Mouse (Mus musculus): ENCODE measurements around the gene Rgs14. TPM values are rescaled to one million over a fixed set of nuclear protein-coding genes. Genes with fewer than 3 reads are reported as not detected.

Gene Rgs14
- polyA plus RNA-seq, 1 experiment from 2014 or later: 0.72 TPM

DNA sequence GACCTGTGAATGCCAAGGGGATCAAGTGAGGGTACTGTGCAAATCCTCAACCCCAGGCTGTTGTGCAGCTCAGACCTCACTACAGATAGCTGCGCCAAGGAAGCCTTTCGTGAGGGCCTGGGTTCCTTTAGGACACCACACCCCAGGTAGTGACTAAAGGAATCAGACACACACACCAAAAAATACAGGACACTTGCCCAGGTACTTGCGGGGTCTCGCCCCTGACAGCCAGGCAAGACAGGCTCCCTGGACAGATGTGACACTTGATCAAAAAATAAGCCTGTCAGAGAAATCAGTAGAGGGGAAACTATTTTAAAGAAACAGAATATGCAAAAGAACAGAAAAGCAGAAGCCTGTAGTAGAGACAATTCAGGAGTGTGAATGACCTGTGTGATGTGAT lies 40.9 kb upstream of the Rgs14 start:
- Histone ChIP-seq H3K4me1 (replicated peaks; ENCODE audit: control insufficient read depth, insufficient read depth, low read length) (peaks cover 19% of the 10 kb centered on the region; the same call in 1 of the 2 replicates), H3K36me3 (replicated peaks; ENCODE audit: control insufficient read depth, insufficient read depth) (peaks cover 26% of the 10 kb centered on the region), H3K9me3 (ENCODE audit: control insufficient read depth, low read length) (no peaks in the 10 kb centered on the region), H3K9ac (peak overlapping the region; percentile 63; the same call in 1 of the 2 replicates), H3K27ac (no peak overlapping the region), H3K27me3 (ENCODE audit: control insufficient read depth, insufficient read depth, low read length) (no peaks in the 10 kb centered on the region), H3K4me2 (replicated peaks) (peak overlapping the region; percentile 91), H3K4me3 (replicated peaks; ENCODE audit: low read length) (peak overlapping the region; percentile 64)
- 68% methylated on average over 4 of the region's 4 CpGs for WGBS
- ATAC-seq (ENCODE audit: low FRiP score) (no peak), DNase-seq (ENCODE audit: low spot score) (no peak)

DNA sequence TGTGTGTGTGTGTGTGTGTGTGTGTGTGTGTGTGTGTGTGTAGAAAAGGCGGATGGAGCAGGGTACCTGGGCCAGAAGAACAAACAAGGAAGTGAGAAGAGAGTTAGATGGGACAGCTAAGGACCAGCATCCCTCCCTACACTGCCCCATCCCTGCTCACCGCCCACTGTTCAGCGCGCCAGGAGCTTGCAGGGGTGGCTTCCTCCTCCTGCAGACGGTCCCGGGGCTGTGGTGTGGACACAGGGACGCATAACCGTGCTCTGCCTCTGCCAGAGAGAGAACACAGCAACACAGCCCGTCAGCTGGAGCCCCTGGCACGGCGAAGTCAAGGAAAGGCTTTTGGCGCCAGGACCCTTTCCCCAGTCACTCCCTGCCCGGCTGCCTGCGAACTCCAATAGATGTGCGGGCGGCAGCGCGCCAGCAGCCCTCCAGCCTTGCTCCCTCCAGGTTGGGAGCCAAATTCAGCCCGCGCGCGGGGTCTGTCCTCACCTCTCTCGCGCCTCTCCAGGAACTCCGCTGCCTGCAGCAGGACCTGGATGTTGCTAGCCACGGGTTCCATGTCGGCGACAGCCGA lies 40.3 kb upstream of the Rgs14 start:
- Histone ChIP-seq H3K9ac (peak overlapping the region; percentile 63), H3K9me3 (ENCODE audit: control insufficient read depth, low read length) (no peaks in the 10 kb centered on the region), H3K4me2 (replicated peaks) (peak overlapping the region; percentile 91), H3K27me3 (ENCODE audit: control insufficient read depth, insufficient read depth, low read length) (no peaks in the 10 kb centered on the region), H3K4me3 (replicated peaks; ENCODE audit: low read length) (peak overlapping the region; percentile 64), H3K4me1 (replicated peaks; ENCODE audit: control insufficient read depth, insufficient read depth, low read length) (peaks cover 15% of the 10 kb centered on the region; the same call in 1 of the 2 replicates), H3K36me3 (replicated peaks; ENCODE audit: control insufficient read depth, insufficient read depth) (peaks cover 20% of the 10 kb centered on the region), H3K27ac (no peak overlapping the region)
- WGBS: under 1% methylated on average over 29 of the region's 29 CpGs
- peak; percentile 57 for DNase-seq (ENCODE audit: low spot score)
- ATAC-seq (ENCODE audit: low FRiP score): peak; percentile 19; the same call in 1 of the 2 replicates

DNA sequence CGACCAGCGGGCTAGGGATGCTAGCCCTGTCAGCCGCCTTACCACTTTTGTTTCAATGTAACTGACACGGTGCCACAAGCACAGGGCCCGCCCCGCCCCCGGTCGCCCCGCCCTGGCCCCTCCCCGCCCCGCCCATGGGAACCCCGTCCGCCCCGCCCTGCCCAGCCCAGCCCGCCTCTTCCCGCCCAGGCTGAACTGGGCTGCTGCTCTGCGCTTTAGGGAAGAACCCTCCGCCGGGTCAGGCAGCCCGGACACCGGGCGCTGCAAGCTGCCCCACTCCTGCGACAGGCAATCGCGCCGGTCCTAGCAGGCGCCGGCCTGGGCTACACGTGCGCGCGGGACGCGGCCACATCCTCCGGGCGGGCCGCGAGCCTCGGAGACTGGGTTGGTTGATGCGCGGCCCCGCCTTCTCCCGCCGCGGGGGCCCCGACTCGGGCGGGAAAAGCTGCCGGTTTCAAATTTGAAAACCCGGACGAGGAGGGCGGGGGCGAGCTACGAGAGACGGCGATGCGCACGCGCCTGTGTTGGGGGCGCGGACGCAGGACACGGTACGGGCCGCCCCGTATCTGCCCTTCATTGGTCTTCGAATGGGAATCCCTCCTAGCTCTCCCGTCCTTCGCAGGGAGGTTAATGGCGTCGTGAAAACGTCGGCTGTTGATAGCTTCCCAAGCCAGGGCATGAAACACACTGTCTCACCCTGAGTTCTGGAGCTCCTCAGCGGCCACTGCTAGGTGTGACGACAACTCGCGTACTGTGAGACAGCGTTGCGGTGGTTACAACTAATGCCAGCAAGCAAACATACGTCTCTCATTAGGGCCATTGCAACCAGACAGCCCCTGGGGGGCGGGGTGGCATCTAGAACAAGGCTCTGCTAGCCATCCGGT lies 39.6 kb upstream of the Rgs14 start, which contains the start of gene Mxd3:
Gene Mxd3 (minus strand): TSS at position 141 of the 884 bp plus-strand sequence.
- H3K27me3 ChIP-seq (ENCODE audit: control insufficient read depth, insufficient read depth, low read length): no peaks in the 10 kb centered on the region
- DNase-seq (ENCODE audit: low spot score): peak; percentile 82
- H3K4me3 ChIP-seq (replicated peaks; ENCODE audit: low read length): peak within 1 kb of the TSS; percentile 64
- ATAC-seq (ENCODE audit: low FRiP score): peak; percentile 80
- peaks cover 15% of the 10 kb centered on the region; the same call in 1 of the 2 replicates for H3K4me1 ChIP-seq (replicated peaks; ENCODE audit: control insufficient read depth, insufficient read depth, low read length)
- peaks cover 14% of the 10 kb centered on the region for H3K36me3 ChIP-seq (replicated peaks; ENCODE audit: control insufficient read depth, insufficient read depth)
- no peaks in the 10 kb centered on the region for H3K9me3 ChIP-seq (ENCODE audit: control insufficient read depth, low read length)
- H3K9ac ChIP-seq: peak within 1 kb of the TSS; percentile 63
- WGBS: under 1% methylated on average over 66 of the region's 82 CpGs
- peak within 1 kb of the TSS; percentile 91 for H3K4me2 ChIP-seq (replicated peaks)
- H3K27ac ChIP-seq: peak within 1 kb of the TSS; percentile 53

DNA sequence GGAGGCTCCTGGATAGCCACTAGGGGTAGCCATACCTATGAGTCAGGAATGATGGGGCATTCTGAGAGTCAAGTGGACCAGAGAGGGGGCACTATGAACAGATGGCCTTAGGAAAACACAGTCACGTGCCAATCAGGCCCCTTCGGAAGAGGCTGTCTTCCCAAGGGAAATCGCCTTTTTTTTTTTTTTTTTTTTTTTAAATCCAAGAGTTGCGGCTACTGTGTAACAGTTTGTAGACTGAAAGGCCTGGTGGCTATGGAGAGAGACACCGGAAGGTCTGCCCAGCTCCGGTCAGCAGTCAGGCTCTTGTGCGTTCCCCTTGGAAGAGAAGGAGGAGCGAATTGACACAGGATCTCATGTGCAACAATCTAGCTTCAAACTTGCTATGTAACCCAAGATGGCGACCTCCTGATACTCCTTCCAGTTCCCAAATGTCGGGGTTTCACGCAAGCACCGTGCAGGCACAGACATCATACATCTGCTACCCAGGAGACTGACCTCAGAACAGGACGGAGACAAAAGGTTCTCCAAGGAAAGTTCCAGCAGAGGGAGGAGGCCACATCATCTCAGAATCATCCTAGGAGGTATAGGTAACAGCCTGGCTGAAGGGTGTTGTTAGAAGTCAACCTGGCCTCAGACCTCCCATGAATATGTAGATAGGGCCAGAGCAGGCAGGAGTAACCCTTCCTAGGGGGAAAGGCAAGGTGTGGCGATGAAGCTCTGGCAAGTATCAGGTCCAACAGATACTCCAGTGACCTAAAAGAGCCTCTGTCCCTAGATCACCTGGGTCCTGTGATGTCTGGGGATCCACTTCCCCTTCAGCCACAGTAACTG lies 38.7 kb upstream of the Rgs14 start:
- Histone ChIP-seq H3K27me3 (ENCODE audit: control insufficient read depth, insufficient read depth, low read length) (no peaks in the 10 kb centered on the region), H3K36me3 (replicated peaks; ENCODE audit: control insufficient read depth, insufficient read depth) (peaks cover 6% of the 10 kb centered on the region), H3K9me3 (ENCODE audit: control insufficient read depth, low read length) (no peaks in the 10 kb centered on the region), H3K4me3 (replicated peaks; ENCODE audit: low read length) (peak overlapping the region; percentile 64), H3K27ac (0 out of 2 replicates have a peak overlapping the region, but pooled peaks have one; percentile 53), H3K4me1 (replicated peaks; ENCODE audit: control insufficient read depth, insufficient read depth, low read length) (peaks cover 15% of the 10 kb centered on the region; the same call in 1 of the 2 replicates), H3K9ac (peak overlapping the region; percentile 63; the same call in 1 of the 2 replicates), H3K4me2 (replicated peaks) (peak overlapping the region; percentile 91)
- 44% methylated on average over 14 of the region's 14 CpGs for WGBS
- ATAC-seq (ENCODE audit: low FRiP score) (no peak), DNase-seq (ENCODE audit: low spot score) (no peak)

DNA sequence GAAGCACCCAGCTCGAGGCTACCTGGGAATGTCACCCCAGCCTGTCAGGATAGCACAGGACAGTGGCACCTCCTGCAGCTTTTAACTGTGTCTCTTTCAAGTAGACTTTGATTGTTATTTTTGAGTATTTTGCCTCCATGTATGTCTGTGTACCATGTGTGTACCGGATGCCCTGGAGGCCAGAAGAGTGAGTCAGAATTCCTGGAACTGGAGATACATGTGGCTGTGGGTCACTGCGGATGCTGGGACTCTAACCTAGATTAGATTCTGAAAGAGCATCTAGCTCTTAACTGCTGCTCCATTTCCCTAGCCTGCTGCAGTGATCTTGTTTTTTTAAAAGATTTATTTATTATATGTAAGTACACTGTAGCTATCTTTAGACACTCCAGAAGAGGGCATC lies 37.2 kb upstream of the Rgs14 start:
- H3K27ac ChIP-seq: no peak overlapping the region
- no peak overlapping the region for H3K4me2 ChIP-seq (replicated peaks)
- WGBS: 91% methylated on average over 3 of the region's 3 CpGs
- DNase-seq (ENCODE audit: low spot score) (no peak), ATAC-seq (ENCODE audit: low FRiP score) (no peak)
- peaks cover 10% of the 10 kb centered on the region; the same call in 1 of the 2 replicates for H3K4me1 ChIP-seq (replicated peaks; ENCODE audit: control insufficient read depth, insufficient read depth, low read length)
- no peaks in the 10 kb centered on the region for H3K27me3 ChIP-seq (ENCODE audit: control insufficient read depth, insufficient read depth, low read length)
- H3K36me3 ChIP-seq (replicated peaks; ENCODE audit: control insufficient read depth, insufficient read depth): no peaks in the 10 kb centered on the region
- H3K9me3 ChIP-seq (ENCODE audit: control insufficient read depth, low read length): no peaks in the 10 kb centered on the region
- no peak overlapping the region for H3K9ac ChIP-seq
- no peak overlapping the region for H3K4me3 ChIP-seq (replicated peaks; ENCODE audit: low read length)

GRCm38 (mm10) chr13:55335701-55336100 lies 33.8 kb upstream of the Rgs14 start:
- Histone ChIP-seq H3K9ac (no peak overlapping the region), H3K4me1 (replicated peaks; ENCODE audit: control insufficient read depth, insufficient read depth, low read length) (no peaks in the 10 kb centered on the region), H3K9me3 (ENCODE audit: control insufficient read depth, low read length) (no peaks in the 10 kb centered on the region), H3K36me3 (replicated peaks; ENCODE audit: control insufficient read depth, insufficient read depth) (no peaks in the 10 kb centered on the region), H3K27ac (no peak overlapping the region), H3K4me3 (replicated peaks; ENCODE audit: low read length) (no peak overlapping the region), H3K27me3 (ENCODE audit: control insufficient read depth, insufficient read depth, low read length) (no peaks in the 10 kb centered on the region), H3K4me2 (replicated peaks) (no peak overlapping the region)
- no peak for DNase-seq (ENCODE audit: low spot score)
- WGBS: 85% methylated on average over 4 of the region's 4 CpGs
- ATAC-seq (ENCODE audit: low FRiP score): no peak

DNA sequence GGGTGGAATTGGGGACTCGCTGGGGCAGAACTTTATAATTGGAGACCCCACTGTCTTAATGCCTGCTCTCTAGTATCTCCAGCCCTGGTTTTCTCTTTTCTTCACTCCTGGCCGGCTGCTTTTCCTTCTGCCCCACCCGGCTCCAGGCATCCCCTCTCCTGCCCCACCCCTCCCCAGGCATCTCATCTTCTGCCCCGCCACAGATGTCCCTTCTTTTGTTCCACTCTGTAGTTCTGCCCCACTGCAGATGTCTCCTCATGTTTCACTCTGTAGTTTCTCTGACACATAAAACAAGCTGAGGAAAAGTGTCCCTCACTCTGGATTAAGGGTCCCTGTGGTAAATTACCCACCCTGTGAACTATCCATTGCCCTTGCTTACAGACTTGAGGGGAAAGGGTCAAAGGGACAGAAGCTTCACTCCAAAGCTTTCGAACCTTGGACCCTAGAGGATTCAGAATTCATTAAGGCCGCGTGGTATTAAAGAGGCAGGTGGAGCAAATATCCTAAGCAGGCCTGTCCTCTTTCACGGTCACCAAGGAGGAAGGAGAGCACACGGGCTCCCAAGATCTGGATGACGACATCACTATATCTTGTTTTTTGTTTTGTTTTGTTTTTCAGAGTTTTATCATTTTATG lies 32.1 kb upstream of the Rgs14 start:
- no peak for ATAC-seq (ENCODE audit: low FRiP score)
- WGBS: 59% methylated on average over 10 of the region's 10 CpGs
- no peak overlapping the region for H3K27ac ChIP-seq
- H3K4me2 ChIP-seq (replicated peaks): no peak overlapping the region
- no peak overlapping the region for H3K9ac ChIP-seq
- no peaks in the 10 kb centered on the region for H3K9me3 ChIP-seq (ENCODE audit: control insufficient read depth, low read length)
- H3K4me3 ChIP-seq (replicated peaks; ENCODE audit: low read length): no peak overlapping the region
- no peak for DNase-seq (ENCODE audit: low spot score)
- H3K27me3 ChIP-seq (ENCODE audit: control insufficient read depth, insufficient read depth, low read length): no peaks in the 10 kb centered on the region
- H3K36me3 ChIP-seq (replicated peaks; ENCODE audit: control insufficient read depth, insufficient read depth): no peaks in the 10 kb centered on the region
- no peaks in the 10 kb centered on the region for H3K4me1 ChIP-seq (replicated peaks; ENCODE audit: control insufficient read depth, insufficient read depth, low read length)

- Histone ChIP-seq H3K9ac (no peak overlapping the region), H3K27me3 (ENCODE audit: control insufficient read depth, insufficient read depth, low read length) (no peaks in the 10 kb centered on the region), H3K4me1 (replicated peaks; ENCODE audit: control insufficient read depth, insufficient read depth, low read length) (no peaks in the 10 kb centered on the region), H3K4me2 (replicated peaks) (no peak overlapping the region), H3K36me3 (replicated peaks; ENCODE audit: control insufficient read depth, insufficient read depth) (no peaks in the 10 kb centered on the region), H3K4me3 (replicated peaks; ENCODE audit: low read length) (no peak overlapping the region), H3K27ac (no peak overlapping the region), H3K9me3 (ENCODE audit: control insufficient read depth, low read length) (no peaks in the 10 kb centered on the region)
- WGBS: 57% methylated on average over 12 of the region's 12 CpGs
- ATAC-seq (ENCODE audit: low FRiP score) (no peak), DNase-seq (ENCODE audit: low spot score) (no peak)
Observed at GRCm38 (mm10) chr13:55338131-55339054, 31.1 kb upstream of the Rgs14 start.
